Mouse (Mus musculus): Measurements from ENCODE around the gene Bcam. TPM values are rescaled to one million over a fixed set of nuclear protein-coding genes. Genes with fewer than 3 reads are reported as not detected.

Gene Bcam
- polyA plus RNA-seq, 1 experiment from 2014 or later, result 9.3 TPM

GRCm38 (mm10) chr7:19726541-19726940 lies 44.3 kb downstream of the Bcam start:
- no peak overlapping the region for H3K4me3 ChIP-seq (ENCODE audit: low read depth, low read length)
- H3K4me1 ChIP-seq (ENCODE audit: control insufficient read depth, insufficient read depth, low read length), result no peaks in the 10 kb centered on the region
- H3K27me3 ChIP-seq (ENCODE audit: control insufficient read depth, insufficient read depth, low read length), result no peaks in the 10 kb centered on the region
- ATAC-seq (ENCODE audit: low read depth), result no peak
- no peak overlapping the region for H3K9ac ChIP-seq (replicated peaks; ENCODE audit: low read depth, low read length)
- 93% methylated on average over 4 of the region's 4 CpGs for WGBS
- no peak overlapping the region for H3K27ac ChIP-seq (ENCODE audit: low read depth, low read length)
- no peaks in the 10 kb centered on the region for H3K9me3 ChIP-seq (ENCODE audit: control insufficient read depth, low read length)
- peaks cover 51% of the 10 kb centered on the region for H3K36me3 ChIP-seq (ENCODE audit: control insufficient read depth, insufficient read depth, low read length)
- H3K4me2 ChIP-seq (ENCODE audit: low read depth, low read length), result no peak overlapping the region

- Histone ChIP-seq H3K4me3 (ENCODE audit: low read depth, low read length) (no peak overlapping the region), H3K27me3 (ENCODE audit: control insufficient read depth, insufficient read depth, low read length) (no peaks in the 10 kb centered on the region), H3K9me3 (ENCODE audit: control insufficient read depth, low read length) (peaks cover 3% of the 10 kb centered on the region; the same call in 1 of the 2 replicates), H3K9ac (replicated peaks; ENCODE audit: low read depth, low read length) (no peak overlapping the region), H3K36me3 (ENCODE audit: control insufficient read depth, insufficient read depth, low read length) (peaks cover 37% of the 10 kb centered on the region), H3K4me1 (ENCODE audit: control insufficient read depth, insufficient read depth, low read length) (no peaks in the 10 kb centered on the region), H3K4me2 (ENCODE audit: low read depth, low read length) (no peak overlapping the region), H3K27ac (ENCODE audit: low read depth, low read length) (no peak overlapping the region)
- WGBS, result 94% methylated on average over 12 of the region's 12 CpGs
- no peak for ATAC-seq (ENCODE audit: low read depth)
Observed at GRCm38 (mm10) chr7:19724167-19724566, 46.6 kb downstream of the Bcam start.

- WGBS, result 96% methylated on average over 6 of the region's 6 CpGs
- Histone ChIP-seq H3K36me3 (ENCODE audit: control insufficient read depth, insufficient read depth, low read length) (peaks cover 28% of the 10 kb centered on the region), H3K27ac (ENCODE audit: low read depth, low read length) (no peak overlapping the region), H3K9ac (replicated peaks; ENCODE audit: low read depth, low read length) (no peak overlapping the region), H3K4me3 (ENCODE audit: low read depth, low read length) (no peak overlapping the region), H3K27me3 (ENCODE audit: control insufficient read depth, insufficient read depth, low read length) (no peaks in the 10 kb centered on the region), H3K9me3 (ENCODE audit: control insufficient read depth, low read length) (peaks cover 3% of the 10 kb centered on the region; the same call in 1 of the 2 replicates), H3K4me1 (ENCODE audit: control insufficient read depth, insufficient read depth, low read length) (no peaks in the 10 kb centered on the region), H3K4me2 (ENCODE audit: low read depth, low read length) (no peak overlapping the region)
- no peak for ATAC-seq (ENCODE audit: low read depth)
Observed at GRCm38 (mm10) chr7:19722754-19723195, 48.0 kb downstream of the Bcam start.

GRCm38 (mm10) chr7:19719200-19719599 lies 51.6 kb downstream of the Bcam start:
- 94% methylated on average over 4 of the region's 4 CpGs for WGBS
- peaks cover 7% of the 10 kb centered on the region; the same call in 1 of the 2 replicates for H3K4me1 ChIP-seq (ENCODE audit: control insufficient read depth, insufficient read depth, low read length)
- peaks cover 3% of the 10 kb centered on the region; the same call in 1 of the 2 replicates for H3K9me3 ChIP-seq (ENCODE audit: control insufficient read depth, low read length)
- H3K27me3 ChIP-seq (ENCODE audit: control insufficient read depth, insufficient read depth, low read length), result no peaks in the 10 kb centered on the region
- peaks cover 8% of the 10 kb centered on the region; the same call in 1 of the 2 replicates for H3K36me3 ChIP-seq (ENCODE audit: control insufficient read depth, insufficient read depth, low read length)
- H3K4me3 ChIP-seq (ENCODE audit: low read depth, low read length), result no peak overlapping the region
- H3K4me2 ChIP-seq (ENCODE audit: low read depth, low read length), result no peak overlapping the region
- no peak overlapping the region for H3K27ac ChIP-seq (ENCODE audit: low read depth, low read length)
- H3K9ac ChIP-seq (replicated peaks; ENCODE audit: low read depth, low read length), result no peak overlapping the region
- ATAC-seq (ENCODE audit: low read depth), result no peak

GRCm38 (mm10) chr7:19718297-19718952 lies 52.4 kb downstream of the Bcam start:
- ATAC-seq (ENCODE audit: low read depth), result no peak
- peaks cover 4% of the 10 kb centered on the region; the same call in 1 of the 2 replicates for H3K36me3 ChIP-seq (ENCODE audit: control insufficient read depth, insufficient read depth, low read length)
- H3K4me2 ChIP-seq (ENCODE audit: low read depth, low read length), result no peak overlapping the region
- H3K4me3 ChIP-seq (ENCODE audit: low read depth, low read length), result no peak overlapping the region
- H3K27ac ChIP-seq (ENCODE audit: low read depth, low read length), result no peak overlapping the region
- no peak overlapping the region for H3K9ac ChIP-seq (replicated peaks; ENCODE audit: low read depth, low read length)
- no peaks in the 10 kb centered on the region for H3K27me3 ChIP-seq (ENCODE audit: control insufficient read depth, insufficient read depth, low read length)
- peaks cover 3% of the 10 kb centered on the region; the same call in 1 of the 2 replicates for H3K9me3 ChIP-seq (ENCODE audit: control insufficient read depth, low read length)
- H3K4me1 ChIP-seq (ENCODE audit: control insufficient read depth, insufficient read depth, low read length), result peaks cover 12% of the 10 kb centered on the region
- WGBS, result 98% methylated on average over 5 of the region's 5 CpGs

GRCm38 (mm10) chr7:19717346-19717745 lies 53.5 kb downstream of the Bcam start:
- H3K27me3 ChIP-seq (ENCODE audit: control insufficient read depth, insufficient read depth, low read length), result no peaks in the 10 kb centered on the region
- H3K36me3 ChIP-seq (ENCODE audit: control insufficient read depth, insufficient read depth, low read length), result no peaks in the 10 kb centered on the region
- WGBS, result 88% methylated on average over 4 of the region's 4 CpGs
- peaks cover 12% of the 10 kb centered on the region for H3K4me1 ChIP-seq (ENCODE audit: control insufficient read depth, insufficient read depth, low read length)
- peaks cover 3% of the 10 kb centered on the region; the same call in 1 of the 2 replicates for H3K9me3 ChIP-seq (ENCODE audit: control insufficient read depth, low read length)
- H3K27ac ChIP-seq (ENCODE audit: low read depth, low read length), result no peak overlapping the region
- no peak overlapping the region for H3K9ac ChIP-seq (replicated peaks; ENCODE audit: low read depth, low read length)
- ATAC-seq (ENCODE audit: low read depth), result no peak
- no peak overlapping the region for H3K4me2 ChIP-seq (ENCODE audit: low read depth, low read length)
- no peak overlapping the region for H3K4me3 ChIP-seq (ENCODE audit: low read depth, low read length)

- Histone ChIP-seq H3K9me3 (ENCODE audit: control insufficient read depth, low read length) (peaks cover 3% of the 10 kb centered on the region; the same call in 1 of the 2 replicates), H3K4me1 (ENCODE audit: control insufficient read depth, insufficient read depth, low read length) (peaks cover 12% of the 10 kb centered on the region), H3K36me3 (ENCODE audit: control insufficient read depth, insufficient read depth, low read length) (peaks cover 5% of the 10 kb centered on the region; the same call in 1 of the 2 replicates), H3K27me3 (ENCODE audit: control insufficient read depth, insufficient read depth, low read length) (no peaks in the 10 kb centered on the region), H3K9ac (replicated peaks; ENCODE audit: low read depth, low read length) (peak overlapping the region; percentile 51; the same call in 1 of the 2 replicates), H3K4me3 (ENCODE audit: low read depth, low read length) (0 out of 2 replicates have a peak overlapping the region, but pooled peaks have one; percentile 29), H3K4me2 (ENCODE audit: low read depth, low read length) (peak overlapping the region; percentile 73), H3K27ac (ENCODE audit: low read depth, low read length) (peak overlapping the region; percentile 92)
- WGBS, result 97% methylated on average over 2 of the region's 2 CpGs
- ATAC-seq (ENCODE audit: low read depth), result no peak
Observed at GRCm38 (mm10) chr7:19716822-19717221, 54.0 kb downstream of the Bcam start.

GRCm38 (mm10) chr7:19716055-19716682 lies 54.6 kb downstream of the Bcam start:
- H3K9ac ChIP-seq (replicated peaks; ENCODE audit: low read depth, low read length), result peak overlapping the region; percentile 51; the same call in 1 of the 2 replicates
- WGBS, result 6% methylated on average over 18 of the region's 18 CpGs
- peak overlapping the region; percentile 92 for H3K27ac ChIP-seq (ENCODE audit: low read depth, low read length)
- H3K36me3 ChIP-seq (ENCODE audit: control insufficient read depth, insufficient read depth, low read length), result peaks cover 10% of the 10 kb centered on the region; the same call in 1 of the 2 replicates
- peak overlapping the region; percentile 73 for H3K4me2 ChIP-seq (ENCODE audit: low read depth, low read length)
- no peak for ATAC-seq (ENCODE audit: low read depth)
- peak overlapping the region; percentile 29 for H3K4me3 ChIP-seq (ENCODE audit: low read depth, low read length)
- peaks cover 2% of the 10 kb centered on the region; the same call in 1 of the 2 replicates for H3K9me3 ChIP-seq (ENCODE audit: control insufficient read depth, low read length)
- H3K27me3 ChIP-seq (ENCODE audit: control insufficient read depth, insufficient read depth, low read length), result no peaks in the 10 kb centered on the region
- peaks cover 12% of the 10 kb centered on the region for H3K4me1 ChIP-seq (ENCODE audit: control insufficient read depth, insufficient read depth, low read length)
